Mouse (Mus musculus): ENCODE measurements around the gene Ppat. TPM values are rescaled to one million over a fixed set of nuclear protein-coding genes. Genes with fewer than 3 reads are reported as not detected.

Ppat gene
- polyA plus RNA-seq, 1 experiment from 2014 or later, result 58.0 TPM

DNA sequence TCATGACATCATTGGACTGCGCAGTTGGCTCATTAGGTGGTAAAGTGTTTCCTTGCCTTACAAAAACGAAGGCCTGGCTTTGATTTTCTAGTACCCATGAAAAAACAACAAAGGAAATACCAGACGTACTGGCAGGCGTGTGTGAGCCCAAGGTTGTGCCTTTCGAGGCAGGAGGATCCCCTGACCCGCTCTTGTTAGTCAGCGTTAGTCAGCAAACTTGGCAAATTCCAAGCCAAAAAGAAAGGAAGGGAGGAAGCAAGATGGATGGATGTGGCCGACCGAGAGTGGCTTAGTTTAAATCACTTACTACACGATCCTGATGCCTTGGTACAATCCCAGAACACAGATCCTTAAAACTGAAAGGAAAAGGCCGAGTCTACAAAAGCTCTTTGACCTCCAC, 11.2 kb upstream of the Ppat start:
- H3K9me3 ChIP-seq (replicated peaks), result no peaks in the 10 kb centered on the region
- no peaks in the 10 kb centered on the region for H3K4me1 ChIP-seq
- H3K36me3 ChIP-seq, result peaks cover 97% of the 10 kb centered on the region
- no peak overlapping the region for H3K27ac ChIP-seq (replicated peaks)
- DNase-seq (ENCODE audit: low spot score), result no peak
- no peak overlapping the region for H3K4me3 ChIP-seq
- H3K27me3 ChIP-seq (ENCODE audit: low read depth, poor library complexity, severe bottlenecking), result no peaks in the 10 kb centered on the region
- 78% methylated on average over 11 of the region's 11 CpGs for WGBS

DNA sequence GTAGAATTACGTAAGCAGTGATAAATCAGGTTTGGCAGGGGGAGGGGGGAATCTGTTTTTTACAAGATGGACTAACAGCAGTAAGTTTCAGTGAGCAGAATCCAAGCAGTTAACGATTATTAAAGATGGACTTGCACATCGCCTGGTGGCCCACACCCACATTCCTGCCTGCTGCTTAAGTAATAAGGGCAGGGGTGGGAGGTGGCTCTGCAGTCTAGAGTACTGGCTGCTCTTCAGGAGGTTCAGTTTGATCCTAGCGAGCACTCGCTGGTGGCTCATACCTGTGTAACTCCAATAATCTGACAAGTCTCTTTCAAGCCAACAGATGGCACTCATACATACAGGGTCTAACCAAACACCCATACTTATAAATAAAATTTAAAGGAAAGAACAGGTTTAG, 8.2 kb upstream of the Ppat start:
- H3K9me3 ChIP-seq (replicated peaks), result no peaks in the 10 kb centered on the region
- no peak overlapping the region for H3K4me3 ChIP-seq
- H3K4me1 ChIP-seq, result no peaks in the 10 kb centered on the region; the same call in 1 of the 2 replicates
- H3K27ac ChIP-seq (replicated peaks), result no peak overlapping the region
- no peaks in the 10 kb centered on the region for H3K27me3 ChIP-seq (ENCODE audit: low read depth, poor library complexity, severe bottlenecking)
- H3K36me3 ChIP-seq, result peaks cover 97% of the 10 kb centered on the region
- 89% methylated on average over 5 of the region's 5 CpGs for WGBS
- no peak for DNase-seq (ENCODE audit: low spot score)

DNA sequence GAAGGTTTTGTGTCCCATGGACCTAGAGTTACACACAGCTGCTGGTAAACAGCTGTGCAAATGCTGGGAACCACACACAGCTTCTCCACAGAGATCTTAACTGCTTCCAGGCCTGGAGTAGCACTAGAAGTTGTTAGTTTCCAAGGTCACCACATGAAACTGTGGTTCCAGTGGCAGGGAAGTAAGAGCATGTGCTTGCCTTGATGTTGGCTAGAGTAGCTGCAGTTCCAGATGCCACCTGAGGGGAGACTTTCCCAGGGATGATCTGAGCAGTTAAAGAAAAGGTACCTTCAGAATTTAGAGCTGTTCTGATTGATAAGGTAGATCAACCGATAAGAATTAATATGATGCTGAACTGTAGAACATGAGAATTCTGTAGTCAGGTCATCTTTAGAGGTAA, 6.6 kb upstream of the Ppat start:
- 90% methylated on average over 1 of the region's 1 CpGs for whole genome bisulfite sequencing

DNA sequence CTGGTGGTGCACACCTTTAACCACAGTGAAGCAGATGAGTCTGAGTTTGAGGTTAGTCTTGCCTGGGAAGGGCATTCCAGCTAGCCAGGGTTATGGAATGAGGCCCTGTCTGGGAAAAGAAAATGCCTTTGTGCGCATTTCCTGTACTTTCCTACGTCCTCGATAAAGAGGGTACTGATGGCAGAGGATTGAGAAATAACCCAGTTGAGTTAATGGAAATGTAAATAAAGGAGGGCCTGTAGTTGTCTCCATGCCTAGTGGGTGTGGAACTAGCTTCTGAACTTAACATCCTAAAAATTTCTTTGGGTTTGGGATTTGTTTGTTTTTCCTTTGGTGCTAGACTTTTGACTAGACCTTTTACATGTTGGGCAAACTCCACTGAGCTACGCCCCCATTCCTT, 4.1 kb upstream of the Ppat start:
- Histone ChIP-seq H3K27me3 (ENCODE audit: low read depth, poor library complexity, severe bottlenecking) (no peaks in the 10 kb centered on the region), H3K4me3 (no peak overlapping the region), H3K36me3 (peaks cover 67% of the 10 kb centered on the region), H3K4me1 (peaks cover 32% of the 10 kb centered on the region), H3K9me3 (replicated peaks) (no peaks in the 10 kb centered on the region), H3K27ac (replicated peaks) (no peak overlapping the region)
- 92% methylated on average over 4 of the region's 4 CpGs for WGBS
- no peak for DNase-seq (ENCODE audit: low spot score)

More for the DNA sequence above, 6.6 kb upstream of the Ppat start:
- no peak overlapping the region for H3K4me3 ChIP-seq
- DNase-seq (ENCODE audit: low spot score), result no peak
- H3K36me3 ChIP-seq, result peaks cover 92% of the 10 kb centered on the region
- H3K27me3 ChIP-seq (ENCODE audit: low read depth, poor library complexity, severe bottlenecking), result no peaks in the 10 kb centered on the region
- H3K9me3 ChIP-seq (replicated peaks), result no peaks in the 10 kb centered on the region
- H3K4me1 ChIP-seq, result peaks cover 16% of the 10 kb centered on the region
- H3K27ac ChIP-seq (replicated peaks), result no peak overlapping the region

DNA sequence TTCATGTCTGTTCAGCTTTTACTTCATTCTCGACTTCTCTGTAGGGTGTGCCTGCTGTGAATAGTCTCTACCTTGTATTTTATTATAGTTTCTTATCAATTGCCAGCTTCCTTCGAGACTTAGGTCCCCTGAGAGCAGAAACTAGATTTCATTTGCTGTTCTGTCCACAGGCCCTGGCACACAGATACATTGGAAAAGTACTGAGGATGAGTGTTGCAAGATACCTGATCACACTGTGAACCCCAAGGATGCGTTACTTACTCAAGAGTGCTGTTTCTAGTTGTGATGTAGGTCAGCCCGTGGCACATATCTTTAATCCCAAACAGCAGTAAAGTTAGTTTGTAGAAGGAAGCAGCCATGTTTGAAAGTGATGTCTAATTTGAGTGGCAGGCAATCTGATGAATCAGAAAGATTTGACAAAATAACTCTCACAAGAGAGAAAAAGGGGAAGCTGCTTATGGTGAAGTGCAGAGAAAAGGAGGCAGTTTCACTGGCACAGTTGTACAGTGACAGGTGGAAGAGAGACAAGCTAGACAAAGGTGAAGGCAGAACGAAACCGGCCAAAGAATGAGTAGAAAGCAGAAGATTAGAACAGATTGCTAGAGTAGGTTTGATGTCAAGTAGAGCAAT, 3.0 kb upstream of the Ppat start:
- WGBS, result 94% methylated on average over 6 of the region's 6 CpGs
- H3K4me1 ChIP-seq, result peaks cover 42% of the 10 kb centered on the region
- no peak for DNase-seq (ENCODE audit: low spot score)
- no peak overlapping the region for H3K4me3 ChIP-seq
- no peaks in the 10 kb centered on the region for H3K27me3 ChIP-seq (ENCODE audit: low read depth, poor library complexity, severe bottlenecking)
- H3K27ac ChIP-seq (replicated peaks), result no peak overlapping the region
- H3K36me3 ChIP-seq, result peaks cover 59% of the 10 kb centered on the region
- H3K9me3 ChIP-seq (replicated peaks), result no peaks in the 10 kb centered on the region

DNA sequence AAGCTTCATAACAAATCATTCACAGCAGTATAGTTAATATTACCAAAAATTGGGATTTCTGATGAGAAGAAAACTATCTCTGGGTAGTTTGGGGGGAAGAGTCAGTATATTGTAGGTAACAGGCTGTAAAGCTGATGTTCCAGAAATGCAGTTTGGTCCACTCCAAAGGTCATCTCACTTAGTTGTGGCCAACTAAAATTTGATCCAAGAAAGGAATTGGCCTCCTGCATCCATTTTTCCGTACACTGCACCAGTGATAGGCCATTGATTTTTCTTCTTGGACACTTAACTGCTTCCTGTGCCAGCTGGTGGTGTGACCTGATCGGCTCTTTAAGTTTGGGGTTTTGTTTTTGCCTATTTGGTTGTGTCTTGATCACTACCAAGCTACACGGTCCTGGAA, 2.4 kb upstream of the Ppat start:
- Histone ChIP-seq H3K4me1 (peaks cover 48% of the 10 kb centered on the region), H3K27ac (replicated peaks) (no peak overlapping the region), H3K36me3 (peaks cover 60% of the 10 kb centered on the region), H3K9me3 (replicated peaks) (no peaks in the 10 kb centered on the region), H3K4me3 (no peak overlapping the region), H3K27me3 (ENCODE audit: low read depth, poor library complexity, severe bottlenecking) (no peaks in the 10 kb centered on the region)
- WGBS, result 90% methylated on average over 3 of the region's 3 CpGs
- DNase-seq (ENCODE audit: low spot score), result no peak

DNA sequence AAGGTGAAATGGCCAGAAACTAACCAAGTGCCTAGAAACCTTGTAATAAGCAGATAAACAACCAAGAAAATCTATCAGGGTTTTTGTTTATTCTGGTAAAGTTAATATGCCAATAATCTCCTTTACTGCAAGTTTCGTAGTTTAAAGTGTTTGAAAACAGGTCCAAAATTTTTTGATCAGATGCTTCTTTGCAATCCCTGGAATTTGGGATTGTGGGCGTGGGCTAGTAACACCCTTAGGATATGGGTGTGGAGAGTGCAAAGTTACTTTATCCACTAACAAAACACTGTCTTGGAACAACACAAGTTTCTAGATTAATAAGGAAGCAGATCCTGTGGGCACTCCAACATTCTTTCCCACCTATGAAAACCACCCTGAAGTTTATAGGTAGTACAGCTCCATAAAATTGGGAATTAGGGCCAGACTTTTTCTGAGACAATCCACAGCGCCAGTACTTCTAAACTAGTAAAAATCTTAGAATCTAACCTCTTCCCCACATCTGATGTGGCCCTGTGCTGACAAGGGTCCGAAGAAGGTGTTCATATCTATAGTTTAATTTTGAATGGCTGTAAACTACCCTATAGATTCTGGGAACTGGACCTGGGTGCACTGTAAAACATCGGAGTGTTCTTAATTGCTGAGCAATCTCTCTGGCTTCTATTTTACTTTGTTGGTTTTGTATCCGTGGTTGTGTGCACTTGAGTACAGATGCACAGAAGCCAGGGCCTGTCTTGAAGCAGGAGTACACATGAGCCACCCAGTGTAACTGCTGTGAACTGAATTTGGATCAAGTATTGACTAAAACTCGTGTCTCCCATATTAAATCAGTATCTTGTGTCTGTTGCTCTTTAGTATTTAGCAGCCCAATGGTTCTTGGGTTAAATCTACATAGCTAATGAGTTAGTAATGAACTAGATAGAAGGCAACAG, 998 bp upstream of the Ppat start:
- Histone ChIP-seq H3K9me3 (replicated peaks) (no peaks in the 10 kb centered on the region), H3K36me3 (peaks cover 60% of the 10 kb centered on the region), H3K4me1 (peaks cover 53% of the 10 kb centered on the region), H3K27me3 (ENCODE audit: low read depth, poor library complexity, severe bottlenecking) (no peaks in the 10 kb centered on the region), H3K4me3 (peak overlapping the region; percentile 84), H3K27ac (replicated peaks) (peak overlapping the region; percentile 95)
- DNase-seq (ENCODE audit: low spot score), result no peak
- WGBS, result 27% methylated on average over 7 of the region's 7 CpGs

DNA sequence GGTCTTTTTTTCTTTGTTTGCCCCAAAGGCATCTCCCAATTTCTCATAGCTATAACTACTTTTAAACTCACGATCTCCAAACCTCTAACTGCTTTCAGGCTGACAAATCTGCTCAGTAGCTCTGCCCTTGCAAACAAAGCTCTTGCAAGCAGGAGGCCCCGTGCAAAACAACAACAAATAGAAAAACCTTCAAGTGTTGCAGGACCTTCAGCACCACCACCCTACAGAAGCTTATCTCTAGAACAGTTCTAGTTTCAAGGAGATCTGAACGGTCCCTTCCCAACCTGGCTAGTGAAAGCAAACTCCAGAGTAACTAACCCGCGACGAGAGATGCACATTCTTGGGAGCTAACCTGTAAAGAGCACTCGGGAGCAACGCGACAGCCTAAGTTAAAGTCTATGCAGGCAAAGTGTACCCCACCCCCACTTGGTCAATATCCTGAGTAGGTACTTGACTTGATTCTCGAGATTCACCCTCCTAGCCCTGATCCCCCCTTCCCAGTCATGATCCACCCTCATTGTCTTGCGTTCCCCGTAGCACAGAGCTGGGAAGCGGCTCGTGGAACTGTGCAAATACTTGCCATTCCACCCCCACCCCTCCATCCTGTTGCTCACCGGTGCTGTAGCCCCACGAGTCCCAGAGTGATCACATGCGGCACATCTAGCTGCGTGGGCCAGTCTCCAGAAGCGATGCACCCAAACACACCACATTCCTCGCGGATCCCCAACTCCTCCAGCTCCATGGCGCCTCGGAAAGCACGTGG, 854 bp downstream of the Ppat start:
- no peaks in the 10 kb centered on the region for H3K27me3 ChIP-seq (ENCODE audit: low read depth, poor library complexity, severe bottlenecking)
- peak overlapping the region; percentile 95 for H3K27ac ChIP-seq (replicated peaks)
- H3K36me3 ChIP-seq, result peaks cover 59% of the 10 kb centered on the region
- peak overlapping the region; percentile 84 for H3K4me3 ChIP-seq
- H3K9me3 ChIP-seq (replicated peaks), result no peaks in the 10 kb centered on the region
- WGBS, result under 1% methylated on average over 24 of the region's 24 CpGs
- H3K4me1 ChIP-seq, result peaks cover 53% of the 10 kb centered on the region
- no peak for DNase-seq (ENCODE audit: low spot score)

DNA sequence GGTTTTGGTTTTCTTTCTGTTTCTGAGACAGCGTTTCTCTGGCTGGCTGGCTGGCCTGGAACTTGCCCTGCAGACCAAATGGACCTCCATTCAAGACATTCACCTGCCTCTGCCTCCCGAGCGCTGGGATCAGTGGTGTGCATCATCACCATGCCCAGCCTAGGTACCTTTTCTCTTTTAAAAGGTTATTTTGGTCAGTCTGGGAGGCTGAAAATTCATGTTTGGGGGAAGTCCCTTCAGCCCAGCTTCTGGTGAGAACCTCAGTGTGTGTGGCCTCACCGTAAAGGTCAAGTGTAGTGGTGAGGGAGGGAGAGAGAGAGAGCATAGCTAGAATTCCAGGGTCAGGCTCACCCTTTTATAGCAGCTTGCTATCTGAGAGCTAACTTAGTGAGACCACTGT, 3.6 kb downstream of the Ppat start:
- Histone ChIP-seq H3K27me3 (ENCODE audit: low read depth, poor library complexity, severe bottlenecking) (no peaks in the 10 kb centered on the region), H3K27ac (replicated peaks) (no peak overlapping the region), H3K4me1 (peaks cover 35% of the 10 kb centered on the region), H3K4me3 (no peak overlapping the region), H3K9me3 (replicated peaks) (0 out of 2 replicates have a peak, but pooled peaks cover 2% of the 10 kb centered on the region), H3K36me3 (peaks cover 51% of the 10 kb centered on the region)
- no peak for DNase-seq (ENCODE audit: low spot score)
- WGBS, result 93% methylated on average over 4 of the region's 4 CpGs

DNA sequence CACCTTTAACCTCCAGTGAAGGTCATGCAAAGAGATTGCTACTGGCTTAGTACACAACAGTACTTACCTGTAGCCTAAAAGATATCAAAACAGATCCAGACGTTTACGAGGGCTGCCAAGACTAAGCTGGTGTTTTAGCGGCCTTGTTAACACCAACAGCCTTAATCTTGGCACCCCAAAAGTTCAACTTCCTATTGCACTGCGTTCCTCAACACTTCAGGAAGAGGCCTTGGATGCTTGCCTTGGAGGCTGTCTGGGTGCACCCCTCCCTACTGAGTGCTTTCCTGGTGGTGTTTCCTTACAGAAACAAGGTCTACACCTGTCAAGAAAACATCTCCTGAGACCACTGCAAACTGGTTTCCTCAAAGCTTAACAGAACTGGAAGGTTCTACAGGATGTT, 4.2 kb downstream of the Ppat start:
- no peak overlapping the region for H3K4me3 ChIP-seq
- 0 out of 2 replicates have a peak, but pooled peaks cover 2% of the 10 kb centered on the region for H3K9me3 ChIP-seq (replicated peaks)
- H3K36me3 ChIP-seq, result peaks cover 56% of the 10 kb centered on the region
- WGBS, result 89% methylated on average over 4 of the region's 4 CpGs
- H3K4me1 ChIP-seq, result peaks cover 29% of the 10 kb centered on the region
- H3K27ac ChIP-seq (replicated peaks), result no peak overlapping the region
- DNase-seq (ENCODE audit: low spot score), result no peak
- no peaks in the 10 kb centered on the region for H3K27me3 ChIP-seq (ENCODE audit: low read depth, poor library complexity, severe bottlenecking)

DNA sequence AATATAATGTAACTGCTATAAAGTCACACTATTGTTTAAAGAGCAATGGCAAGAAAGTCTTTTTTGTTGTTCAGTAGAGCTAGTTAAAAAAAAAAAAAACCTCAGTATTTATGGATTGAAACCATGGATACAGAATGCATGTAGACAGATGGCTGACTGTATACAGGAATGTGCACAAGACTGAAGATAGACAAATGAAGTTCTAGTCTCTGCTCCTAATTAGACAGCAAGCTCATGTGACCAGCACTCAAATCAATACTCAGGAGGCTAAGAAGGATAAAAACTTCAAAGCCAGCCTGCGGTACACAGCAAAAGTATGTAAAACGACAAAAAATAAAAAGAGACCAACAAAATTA, 5.7 kb downstream of the Ppat start:
- Histone ChIP-seq H3K27ac (replicated peaks) (no peak overlapping the region), H3K27me3 (ENCODE audit: low read depth, poor library complexity, severe bottlenecking) (no peaks in the 10 kb centered on the region), H3K9me3 (replicated peaks) (peaks cover 5% of the 10 kb centered on the region; the same call in 1 of the 2 replicates), H3K4me3 (no peak overlapping the region), H3K36me3 (peaks cover 71% of the 10 kb centered on the region), H3K4me1 (peaks cover 21% of the 10 kb centered on the region)
- 92% methylated on average over 2 of the region's 2 CpGs for WGBS
- no peak for DNase-seq (ENCODE audit: low spot score)

DNA sequence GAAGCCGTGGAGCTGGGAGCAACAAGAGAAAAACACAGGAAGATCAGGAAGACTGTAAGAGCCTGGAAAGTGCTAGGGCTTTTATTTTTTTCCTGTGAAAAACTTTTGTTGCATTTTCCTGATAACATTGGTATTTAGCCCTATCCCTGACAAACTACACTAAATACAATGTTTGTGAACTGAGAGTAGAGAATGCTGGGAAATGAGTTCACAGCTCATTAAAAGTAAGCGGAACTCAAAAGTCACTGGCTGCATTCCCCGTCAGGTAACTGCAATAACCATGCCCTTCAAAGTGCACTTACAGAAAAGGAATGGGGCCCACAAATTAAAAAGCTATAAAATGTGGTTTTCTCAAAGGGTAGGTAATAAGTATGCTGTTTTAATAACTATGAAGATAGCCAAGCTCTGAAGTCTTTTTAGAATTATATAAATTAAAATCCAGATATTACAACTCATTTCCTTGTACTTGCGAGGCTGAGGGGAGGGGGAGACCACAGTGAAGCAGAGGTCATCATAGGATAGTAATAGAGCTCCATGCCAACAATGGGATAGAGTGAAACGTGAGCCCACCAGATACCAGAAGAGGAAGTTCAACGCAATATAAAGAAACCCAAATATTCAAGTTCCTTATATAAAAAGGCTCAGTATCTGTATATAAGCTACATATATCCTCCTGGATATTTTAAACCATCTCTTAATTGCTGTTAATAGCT, 6.3 kb downstream of the Ppat start:
- H3K27ac ChIP-seq (replicated peaks), result no peak overlapping the region
- WGBS, result 82% methylated on average over 6 of the region's 6 CpGs
- H3K9me3 ChIP-seq (replicated peaks), result peaks cover 10% of the 10 kb centered on the region; the same call in 1 of the 2 replicates
- H3K4me1 ChIP-seq, result peaks cover 18% of the 10 kb centered on the region
- DNase-seq (ENCODE audit: low spot score), result no peak
- peaks cover 76% of the 10 kb centered on the region for H3K36me3 ChIP-seq
- no peak overlapping the region for H3K4me3 ChIP-seq
- H3K27me3 ChIP-seq (ENCODE audit: low read depth, poor library complexity, severe bottlenecking), result no peaks in the 10 kb centered on the region
